Mouse (Mus musculus): ENCODE measurements around the gene Kif5a.

Kif5a gene

GRCm38 (mm10) chr10:127266112-127267091, 3.3 kb upstream of the Kif5a start, which contains the start of gene Dctn2:
Gene Dctn2 (plus strand): TSS chr10:127266368.
- peak; percentile 97 for DNase-seq (ENCODE audit: low read depth, low spot score)

- DNase-seq (ENCODE audit: low read depth, low spot score), result no peak
Measured at GRCm38 (mm10) chr10:127265727-127266111, 2.6 kb upstream of the Kif5a start.

- peak; percentile 64 for DNase-seq (ENCODE audit: low read depth, low spot score)
Measured at GRCm38 (mm10) chr10:127264971-127265370, 1.8 kb upstream of the Kif5a start.

- no peak for DNase-seq (ENCODE audit: low read depth, low spot score)
Measured at GRCm38 (mm10) chr10:127264336-127264735, 1.2 kb upstream of the Kif5a start.

GRCm38 (mm10) chr10:127263631-127264030, 483 bp upstream of the Kif5a start:
- peak; percentile 69 for DNase-seq (ENCODE audit: low read depth, low spot score)

- DNase-seq (ENCODE audit: low read depth, low spot score), result peak; percentile 38
Measured at GRCm38 (mm10) chr10:127261706-127262547, 1.2 kb downstream of the Kif5a start.

- DNase-seq (ENCODE audit: low read depth, low spot score), result no peak
Measured at GRCm38 (mm10) chr10:127258489-127258888, 4.7 kb downstream of the Kif5a start.

- DNase-seq (ENCODE audit: low read depth, low spot score), result no peak
Measured at GRCm38 (mm10) chr10:127257790-127258189, 5.4 kb downstream of the Kif5a start.

GRCm38 (mm10) chr10:127255625-127256345, 7.4 kb downstream of the Kif5a start:
- DNase-seq (ENCODE audit: low read depth, low spot score), result peak; percentile 86

GRCm38 (mm10) chr10:127250810-127251209, 12.3 kb downstream of the Kif5a start:
- no peak for DNase-seq (ENCODE audit: low read depth, low spot score)

GRCm38 (mm10) chr10:127238241-127238824, 24.8 kb downstream of the Kif5a start:
- peak; percentile 85 for DNase-seq (ENCODE audit: low read depth, low spot score)

- DNase-seq (ENCODE audit: low read depth, low spot score), result no peak
Measured at GRCm38 (mm10) chr10:127236541-127236940, 26.6 kb downstream of the Kif5a start.

GRCm38 (mm10) chr10:127233141-127233540, 30.0 kb downstream of the Kif5a start:
- DNase-seq (ENCODE audit: low read depth, low spot score), result peak; percentile 86

- no peak for DNase-seq (ENCODE audit: low read depth, low spot score)
Measured at GRCm38 (mm10) chr10:127231741-127232140, 31.4 kb downstream of the Kif5a start.

- peak; percentile 78 for DNase-seq (ENCODE audit: low read depth, low spot score)
Measured at GRCm38 (mm10) chr10:127230693-127231092, 32.5 kb downstream of the Kif5a start.

- DNase-seq (ENCODE audit: low read depth, low spot score), result peak; percentile 81
Measured at GRCm38 (mm10) chr10:127228897-127229296, 34.3 kb downstream of the Kif5a start.

GRCm38 (mm10) chr10:127227163-127227562, 36.0 kb downstream of the Kif5a start:
- no peak for DNase-seq (ENCODE audit: low read depth, low spot score)

- no peak for DNase-seq (ENCODE audit: low read depth, low spot score)
Measured at GRCm38 (mm10) chr10:127226318-127226895, 36.7 kb downstream of the Kif5a start.

- DNase-seq (ENCODE audit: low read depth, low spot score), result no peak
Measured at GRCm38 (mm10) chr10:127225732-127226131, 37.4 kb downstream of the Kif5a start.

GRCm38 (mm10) chr10:127225213-127225612, 37.9 kb downstream of the Kif5a start:
- DNase-seq (ENCODE audit: low read depth, low spot score), result peak; percentile 56

GRCm38 (mm10) chr10:127218339-127218738, 44.8 kb downstream of the Kif5a start:
- no peak for DNase-seq (ENCODE audit: low read depth, low spot score)
